Mouse (Mus musculus) neural tube, embryonic 10.5 days (tissue): Measurements from ENCODE around the gene Catip.

ENCODE experiments used
- DNase-seq: peaks from one replicate; pipeline ENCODE4 v3.0.0-alpha.2; 2017; ENCODE audit warnings: low spot score; ENCODE audit errors: extremely low spot score

The Catip gene

DNA sequence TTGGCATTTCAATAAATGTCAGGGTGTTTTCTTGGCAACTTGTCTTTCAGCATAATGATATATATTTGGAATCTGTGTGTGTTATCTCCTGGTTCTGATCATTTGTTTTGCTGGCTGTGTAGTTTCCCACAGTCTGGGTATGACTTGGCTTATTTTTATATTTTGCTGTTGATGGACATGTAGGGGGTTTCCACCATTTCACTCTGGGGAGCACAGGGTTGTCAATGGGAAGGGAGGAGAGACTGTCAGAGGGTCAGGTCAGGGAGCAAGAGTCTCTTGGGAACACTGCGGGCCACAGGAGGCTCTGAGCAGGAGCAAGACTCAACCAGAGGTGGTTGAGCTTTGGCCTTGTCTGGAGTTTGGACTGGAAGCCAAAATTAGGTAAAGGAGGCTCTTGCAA, 19.6 kb upstream of the Catip start:
- no peak for DNase-seq

DNA sequence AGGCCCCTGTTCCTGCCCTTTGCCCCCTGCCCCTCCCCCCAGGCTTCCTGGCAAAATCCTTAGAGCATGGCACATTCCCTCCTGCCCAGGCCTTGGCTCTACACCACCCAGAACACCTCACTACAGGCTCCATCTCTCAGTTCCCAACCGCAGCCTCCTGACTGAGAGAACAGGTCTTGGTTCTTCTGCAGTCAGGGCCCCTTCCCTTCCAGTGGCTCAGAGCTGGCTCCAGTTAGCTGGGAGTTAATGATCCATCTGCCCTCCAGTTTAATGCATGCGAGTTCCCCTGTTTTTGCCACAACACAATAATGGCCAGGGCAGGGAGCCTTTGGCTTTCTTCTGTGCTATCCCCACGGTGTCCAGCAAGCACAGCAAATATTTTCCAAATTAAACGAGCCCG, 18.7 kb upstream of the Catip start:
- DNase-seq: no peak

DNA sequence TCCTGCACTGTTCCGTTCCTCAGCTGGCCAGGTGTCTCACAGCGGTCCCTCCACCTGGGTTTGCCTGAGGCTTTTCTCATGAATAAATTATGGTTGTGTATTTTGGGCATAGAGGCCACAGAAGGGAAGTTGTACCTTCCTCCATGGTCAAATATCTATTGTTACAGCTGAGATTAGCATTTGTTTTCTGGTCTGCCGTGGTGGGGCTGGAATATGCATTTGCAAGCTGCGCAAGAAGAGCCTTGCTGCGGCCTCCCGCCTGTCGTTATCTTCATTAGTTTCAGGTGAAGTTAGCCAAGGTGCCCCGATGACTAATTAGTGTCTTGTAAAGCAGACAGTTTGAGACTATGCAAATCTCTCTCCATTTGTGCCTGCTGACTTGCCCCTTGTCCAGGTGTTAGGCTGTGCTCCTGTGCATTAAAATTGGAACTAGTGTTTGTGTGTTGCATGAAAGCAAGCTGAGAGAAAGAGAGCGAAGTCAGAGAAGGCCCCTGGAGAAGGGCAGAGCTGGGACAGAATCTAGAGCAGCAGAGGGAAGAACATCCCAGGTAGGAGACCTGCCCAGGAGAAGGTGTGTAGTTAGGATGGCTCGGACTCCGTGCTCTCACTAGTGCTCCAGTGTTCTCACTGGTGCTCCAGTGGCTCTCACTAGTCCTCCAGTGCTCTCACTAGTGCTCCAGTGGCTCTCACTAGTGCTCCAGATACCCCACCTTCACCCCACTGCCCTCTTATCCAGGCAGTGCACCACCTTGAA, 17.6 kb upstream of the Catip start:
- no peak for DNase-seq

DNA sequence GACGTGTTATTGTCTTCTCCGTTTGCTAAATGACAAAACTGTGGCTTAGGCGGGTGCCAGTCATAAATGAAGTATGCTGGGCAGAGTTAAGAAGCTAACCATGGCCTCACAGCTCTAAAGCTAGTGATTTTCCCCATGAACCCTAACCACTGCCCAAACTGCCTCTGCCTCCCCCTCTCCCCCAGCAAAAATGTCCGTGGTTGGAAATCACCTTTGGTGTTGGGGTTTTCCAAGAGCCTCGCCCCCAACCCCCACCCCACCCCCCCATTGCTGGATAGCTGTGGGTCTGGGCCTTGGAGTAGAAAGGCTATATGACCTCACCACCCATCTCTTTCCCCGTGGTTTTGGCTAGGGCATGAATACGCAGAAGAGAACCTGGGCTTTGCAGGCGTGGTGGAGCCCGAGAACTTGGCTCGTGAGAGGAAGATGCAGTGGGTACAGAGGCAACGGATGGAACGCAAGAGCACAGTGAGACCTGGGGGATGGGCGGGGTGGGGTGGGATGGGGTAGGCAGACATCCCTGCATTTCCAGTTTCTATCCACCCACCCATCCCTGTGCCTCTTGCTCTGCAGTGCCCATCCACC, 10.6 kb upstream of the Catip start:
- no peak for DNase-seq

DNA sequence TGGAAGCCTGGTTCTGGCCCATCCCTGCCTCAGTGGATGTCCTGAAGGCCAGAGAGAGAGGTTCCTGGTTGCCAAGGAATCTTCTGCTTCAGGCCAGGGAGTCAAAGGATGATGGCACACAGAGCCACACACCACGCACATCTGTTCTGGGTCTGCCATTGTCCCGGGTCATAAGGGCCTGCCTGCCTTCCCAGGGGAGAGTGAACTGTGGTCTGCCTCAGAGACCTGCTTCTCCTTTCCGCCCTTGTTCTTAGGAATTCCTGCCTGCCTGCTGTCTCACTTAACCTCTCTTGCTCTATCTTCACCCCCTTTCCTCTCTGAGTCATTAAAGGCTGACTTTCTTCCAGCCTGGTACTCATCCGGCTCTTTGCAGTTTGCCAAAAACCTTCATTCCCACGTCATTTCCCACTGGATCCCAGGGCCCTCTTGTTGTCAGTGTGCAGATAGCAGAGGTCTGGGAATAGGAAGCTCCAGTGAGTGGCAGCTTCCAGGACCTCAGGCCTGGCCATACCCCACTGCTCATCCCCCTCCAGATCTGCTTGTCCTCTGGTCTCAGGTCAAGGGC, 9.3 kb upstream of the Catip start:
- no peak for DNase-seq

DNA sequence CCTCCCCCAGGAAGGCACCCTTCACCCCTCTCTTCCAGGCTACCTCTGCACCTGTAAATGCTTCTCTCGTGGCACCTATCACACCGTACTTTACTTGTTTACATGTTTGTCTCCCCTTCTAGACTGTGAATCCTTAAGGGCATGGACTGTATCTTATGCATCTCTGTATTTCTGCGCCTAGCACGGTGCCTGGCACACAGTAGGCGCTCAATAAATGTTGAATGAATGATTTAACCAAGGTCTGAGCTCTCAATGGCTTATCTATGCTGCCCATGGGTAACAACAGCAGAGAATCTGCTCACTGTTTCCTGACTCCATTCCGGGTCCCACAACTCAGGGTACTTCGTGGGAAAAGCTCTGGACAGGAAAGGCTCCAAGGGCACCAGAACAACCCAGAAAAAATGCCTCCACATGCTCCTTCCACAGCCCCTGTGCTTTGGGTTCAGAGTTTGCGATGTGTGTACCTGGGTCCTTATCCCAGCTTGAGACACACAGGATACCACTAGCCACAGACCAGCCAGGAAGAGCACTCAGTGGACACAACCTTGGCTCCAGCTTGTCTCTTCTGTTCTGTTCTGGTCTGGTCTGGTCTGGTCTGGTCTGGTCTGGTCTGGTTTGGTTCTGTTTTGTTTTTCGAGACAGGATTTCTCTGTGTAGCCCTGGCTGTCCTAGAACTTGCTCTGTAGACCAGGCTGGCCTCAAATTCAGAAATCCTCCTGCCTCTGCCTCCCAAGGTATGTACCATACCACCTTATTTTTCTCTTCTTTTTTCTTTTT, 8.3 kb upstream of the Catip start:
- DNase-seq: no peak

DNA sequence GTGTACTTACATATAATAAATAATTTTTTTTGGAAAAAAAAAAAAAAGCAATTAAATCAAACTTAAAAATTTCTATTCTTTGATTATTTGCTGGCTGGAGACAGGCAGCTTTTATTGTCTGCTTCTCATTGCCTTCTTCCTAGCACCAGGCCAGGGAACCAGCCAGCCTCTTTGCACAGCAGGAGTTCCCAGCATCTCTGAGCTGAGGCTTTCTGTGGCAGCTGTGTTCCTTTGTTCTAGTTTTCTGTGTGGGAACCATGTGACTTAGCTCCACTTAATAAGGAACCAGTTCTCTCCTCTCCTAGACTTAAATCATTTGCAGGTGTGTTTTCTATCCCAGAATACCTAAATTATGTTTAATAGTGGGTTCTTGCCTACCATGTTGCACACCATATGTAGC, 4.4 kb upstream of the Catip start:
- no peak for DNase-seq

DNA sequence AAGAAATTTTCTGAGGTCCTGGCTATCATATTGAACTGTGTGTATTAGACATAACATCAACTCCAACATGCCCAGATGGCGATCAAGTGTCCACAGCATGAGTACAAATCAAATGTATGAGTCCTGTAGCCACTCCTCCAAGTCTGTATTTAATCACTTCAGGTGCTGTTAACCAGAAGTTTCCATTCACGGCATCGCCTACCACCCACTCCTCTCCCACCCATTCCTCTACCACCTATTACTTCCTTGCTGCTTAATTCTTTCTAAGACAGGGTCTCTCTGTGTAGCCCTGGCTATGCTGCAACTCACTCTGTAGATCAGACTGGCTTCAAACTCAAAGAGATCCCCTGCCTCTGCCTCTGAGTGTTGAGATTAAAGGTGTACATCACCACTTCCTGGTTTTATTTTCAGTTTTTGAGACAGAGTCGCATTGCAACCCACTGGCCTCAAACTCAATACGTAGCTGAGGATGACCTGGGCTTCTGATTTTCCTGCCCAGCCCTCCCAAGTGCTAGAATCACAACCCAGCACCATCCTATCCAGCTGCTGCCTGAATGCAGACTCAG, 1.9 kb upstream of the Catip start:
- no peak for DNase-seq

DNA sequence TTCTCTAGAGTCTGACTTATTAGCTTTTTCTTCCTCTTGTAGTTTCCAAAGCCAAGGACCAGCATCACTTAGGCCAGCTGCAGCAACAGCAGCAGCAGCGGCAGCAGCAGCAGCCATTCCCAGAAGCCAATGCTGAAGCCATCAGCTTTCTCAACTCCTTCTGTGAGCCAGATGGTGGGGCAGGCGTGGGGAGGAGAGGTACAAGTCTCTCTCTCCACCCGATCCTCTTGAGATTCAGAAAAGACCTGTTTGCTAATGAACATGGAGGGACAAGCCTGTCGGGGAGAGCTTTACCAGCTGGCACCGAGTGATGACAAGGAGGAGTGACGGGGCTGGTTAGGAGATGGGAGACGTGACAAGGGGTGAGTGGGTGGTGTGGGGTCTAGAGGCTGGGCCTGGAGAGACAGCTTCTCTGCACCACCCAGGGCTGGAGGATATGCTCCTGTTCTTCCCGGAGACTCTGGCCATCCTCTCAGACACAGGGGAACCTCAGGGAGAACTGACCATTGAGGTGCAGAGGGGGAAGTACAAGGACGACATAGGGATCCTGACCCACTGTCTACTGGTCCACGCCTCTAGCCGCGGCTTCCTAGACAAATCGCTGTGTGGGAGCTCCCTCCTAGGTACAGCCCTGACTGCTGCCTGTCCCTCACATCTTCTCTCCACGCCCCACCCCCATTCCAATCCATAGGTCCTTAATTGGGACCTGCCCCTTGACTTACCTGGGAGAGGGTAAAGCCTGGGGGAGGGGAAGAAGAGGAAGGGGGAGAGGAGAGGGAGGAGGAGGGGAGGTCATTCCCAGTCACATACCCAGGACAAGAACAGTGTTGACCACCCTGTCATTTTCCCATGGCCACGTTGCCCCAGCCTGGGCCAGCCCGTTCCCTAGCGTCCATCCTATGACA, 669 bp downstream of the Catip start:
- no peak for DNase-seq

DNA sequence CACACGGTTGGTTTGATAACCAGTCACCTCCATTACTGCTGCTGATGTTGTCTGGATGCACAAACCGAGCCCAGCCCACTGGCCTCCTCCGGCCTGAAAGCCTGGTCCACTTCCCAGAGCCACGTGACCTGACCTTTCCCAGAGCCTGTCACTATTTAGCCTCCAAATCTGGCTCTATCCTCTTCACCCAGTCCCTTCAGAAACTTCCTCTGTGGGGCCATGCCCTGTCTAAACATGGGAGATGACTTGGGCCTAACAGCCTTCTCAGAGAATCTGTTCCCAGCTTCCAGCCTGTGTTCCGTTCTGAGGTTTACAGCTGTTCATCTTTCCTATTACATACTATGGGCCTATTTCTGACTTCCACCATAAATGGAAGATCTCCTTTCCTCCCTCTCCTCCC, 1.5 kb downstream of the Catip start:
- DNase-seq: no peak

DNA sequence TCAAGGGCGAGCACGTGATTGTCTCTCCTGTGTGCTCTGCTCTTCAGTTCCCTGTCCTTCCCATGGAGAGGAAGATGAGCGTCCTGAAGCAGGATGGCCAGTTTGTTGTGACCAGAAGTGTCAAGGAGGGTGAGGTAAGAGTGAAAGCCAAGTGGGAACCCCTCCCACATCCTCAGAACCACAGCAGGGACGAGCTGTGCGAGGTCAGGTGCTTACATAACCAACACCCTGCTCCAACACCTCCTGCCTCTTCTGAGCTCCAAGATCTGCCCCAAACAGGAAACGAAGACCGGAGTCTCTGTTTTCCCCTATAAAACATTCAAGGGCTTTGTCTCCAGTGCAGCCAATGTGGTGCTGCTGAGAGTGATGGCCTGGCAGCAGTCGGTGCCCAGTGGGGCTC, 2.4 kb downstream of the Catip start:
- no peak for DNase-seq

DNA sequence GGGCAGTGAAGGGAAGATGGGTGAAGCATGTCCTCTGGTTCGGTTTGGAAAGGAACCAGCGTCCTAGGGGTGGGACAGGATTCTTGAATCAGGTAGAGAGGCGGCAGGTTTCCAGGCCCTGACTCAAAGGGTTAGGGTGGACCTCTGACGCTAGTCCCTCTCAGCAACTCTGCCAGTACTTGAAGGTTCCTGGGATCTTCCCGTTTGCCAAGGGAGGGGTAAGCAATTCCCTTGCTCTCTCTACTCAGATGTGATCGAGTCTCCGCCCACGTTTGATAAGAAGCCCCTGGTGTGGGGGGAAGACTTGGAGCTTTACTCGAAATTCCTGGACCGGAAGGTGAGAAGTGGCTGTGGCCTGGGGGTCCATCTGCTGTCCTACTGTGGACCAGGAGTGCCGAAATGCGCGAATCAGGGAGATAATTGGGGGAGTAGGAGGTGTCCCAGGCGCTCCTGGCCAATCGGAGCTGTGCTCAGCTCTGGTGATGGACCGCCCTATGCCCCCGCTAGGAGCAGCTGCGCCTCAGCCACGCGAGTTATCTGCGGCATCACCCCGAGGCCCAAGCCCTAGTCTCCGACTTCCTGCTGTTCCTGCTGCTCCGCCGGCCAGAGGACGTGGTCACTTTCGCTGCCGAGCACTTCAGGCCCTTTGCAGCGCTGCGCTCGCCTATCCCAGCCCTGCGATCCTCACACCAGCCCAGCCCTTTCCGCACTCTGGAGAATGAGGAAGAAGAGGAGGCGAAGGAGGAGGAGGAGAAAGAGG, 6.2 kb downstream of the Catip start:
- DNase-seq: peak; percentile 43

DNA sequence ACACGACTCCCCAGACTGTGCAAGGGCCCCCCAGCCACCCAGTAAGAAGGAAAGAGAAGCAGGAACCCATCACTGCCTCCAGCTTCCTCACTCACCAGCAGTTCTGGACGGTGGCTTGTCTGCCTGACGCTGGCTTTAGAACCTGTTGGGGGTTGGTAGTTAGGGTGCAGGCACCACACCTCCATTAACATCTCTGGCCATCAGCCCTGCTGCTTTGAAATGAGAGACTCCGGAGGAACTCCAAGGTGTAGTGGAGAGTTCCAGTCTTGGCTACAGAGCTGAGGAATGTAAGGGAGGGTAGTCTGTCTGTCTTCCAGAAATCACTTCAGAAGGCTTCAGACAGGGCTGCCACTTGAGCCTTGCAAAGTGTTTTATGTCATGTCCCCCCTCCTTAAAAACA, 8.1 kb downstream of the Catip start:
- DNase-seq: no peak

DNA sequence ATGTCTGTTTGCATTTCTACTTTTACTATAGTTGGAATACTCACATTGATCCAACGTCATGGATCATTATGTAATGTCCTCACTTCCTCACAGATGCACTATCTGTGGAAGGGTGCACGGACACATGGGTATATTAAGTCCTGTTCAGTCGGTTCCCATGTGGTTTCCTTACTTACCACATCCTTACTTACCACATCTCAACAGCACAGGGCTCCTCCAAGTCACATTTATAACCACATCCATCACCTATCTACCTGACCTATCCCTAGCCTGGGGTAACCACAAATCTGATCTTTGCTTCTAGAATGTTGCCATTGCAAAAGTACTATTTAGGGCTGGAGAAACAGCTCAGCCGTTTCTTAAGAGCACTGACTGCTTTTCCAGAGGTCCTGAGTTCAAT, 11.5 kb downstream of the Catip start:
- no peak for DNase-seq

DNA sequence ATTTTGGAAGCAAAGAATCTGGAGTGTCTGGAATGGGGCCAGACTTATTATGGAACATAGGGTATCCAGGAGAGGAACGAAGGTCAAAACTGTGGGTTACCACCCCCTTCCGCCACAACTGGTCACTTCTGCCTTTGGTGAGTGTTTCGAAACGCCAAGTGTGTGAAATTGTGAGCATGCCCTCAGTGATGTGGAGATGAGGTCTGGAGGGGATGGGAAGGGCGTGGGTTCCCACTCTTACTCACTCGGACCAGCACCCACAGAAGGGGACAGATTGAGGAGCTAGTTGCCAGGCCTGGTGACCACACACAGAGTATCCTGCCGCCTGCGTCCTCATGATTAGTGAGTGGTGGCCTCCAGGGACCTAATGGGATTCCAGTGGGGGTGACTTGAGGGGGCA, 13.1 kb downstream of the Catip start, which contains the start of gene Slc11a1:
Gene Slc11a1 (plus strand): TSS at position 216 of the 400 bp plus-strand sequence.
- no peak for DNase-seq

DNA sequence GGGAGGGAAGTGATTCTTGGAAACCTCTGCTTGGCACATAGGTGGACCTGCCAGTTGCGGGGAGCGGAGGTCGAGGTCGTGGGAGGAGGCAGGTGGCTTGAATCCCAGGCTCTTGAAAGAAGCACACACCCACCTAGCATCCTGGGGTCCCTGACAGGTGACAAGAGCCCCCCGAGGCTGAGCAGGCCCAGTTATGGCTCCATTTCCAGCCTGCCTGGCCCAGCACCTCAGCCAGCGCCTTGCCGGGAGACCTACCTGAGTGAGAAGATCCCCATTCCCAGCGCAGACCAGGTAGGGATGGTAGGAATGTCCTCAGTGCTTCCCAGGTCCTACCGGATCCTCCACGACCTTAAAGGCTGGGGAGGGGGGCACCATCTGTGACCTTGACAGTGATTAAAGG, 13.7 kb downstream of the Catip start:
- DNase-seq: no peak

DNA sequence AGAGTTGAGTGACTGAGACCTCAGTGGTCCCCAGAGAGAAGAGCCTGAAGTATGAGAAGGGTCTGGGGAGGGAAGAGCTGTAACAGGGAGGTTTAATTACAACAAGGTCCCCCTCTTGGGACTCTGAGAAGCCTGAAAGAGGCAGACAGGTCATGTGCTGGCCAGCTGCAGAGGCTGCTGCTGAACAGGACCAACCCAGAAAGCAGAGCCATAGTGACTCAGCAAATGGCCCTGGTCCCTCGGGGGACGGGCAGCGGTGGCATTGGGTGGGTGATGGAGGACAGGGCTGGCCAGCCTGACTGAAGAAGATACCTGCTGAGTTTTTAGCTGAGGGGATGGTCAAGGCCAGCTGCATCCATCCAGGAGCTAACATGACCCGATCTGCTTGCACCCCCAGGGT, 14.5 kb downstream of the Catip start:
- DNase-seq: no peak

DNA sequence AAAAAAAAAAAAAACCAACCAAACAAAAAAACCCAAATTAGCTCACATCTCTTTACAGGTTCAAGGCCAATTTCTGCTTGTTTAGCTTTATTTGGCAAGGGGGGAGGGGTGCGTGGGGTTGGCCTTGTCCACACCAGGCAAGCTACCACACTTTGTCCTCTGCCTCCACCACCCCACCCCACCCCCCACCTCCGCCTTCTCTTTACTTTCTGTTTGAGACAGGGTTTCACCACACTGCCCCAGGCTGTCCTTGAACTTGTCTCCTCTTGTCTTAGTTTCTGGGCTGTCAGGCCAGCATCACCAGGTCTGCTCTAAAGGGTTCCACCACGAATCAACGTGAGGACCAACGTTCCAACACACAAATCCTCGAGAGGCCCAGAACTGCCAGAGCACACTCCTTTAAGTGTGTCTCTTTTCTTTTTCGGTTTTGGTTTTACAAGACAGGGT, 17.2 kb downstream of the Catip start:
- DNase-seq: no peak

DNA sequence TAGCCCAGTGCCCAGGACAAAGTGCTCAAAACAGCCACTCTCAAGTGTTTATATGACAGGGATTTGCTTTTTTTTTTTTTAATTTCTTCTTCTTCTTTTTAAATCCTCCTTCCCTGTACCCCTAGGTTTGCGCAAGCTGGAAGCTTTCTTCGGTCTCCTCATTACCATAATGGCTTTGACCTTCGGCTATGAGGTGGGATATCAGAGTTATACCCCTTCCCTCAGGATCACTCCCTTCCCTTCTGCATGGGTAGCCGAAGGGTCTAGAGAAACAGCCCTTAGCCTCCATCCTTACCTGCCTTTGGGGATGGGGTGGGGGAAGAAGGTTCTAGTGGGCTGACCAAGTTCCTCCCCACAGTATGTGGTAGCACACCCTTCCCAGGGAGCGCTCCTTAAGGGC, 18.6 kb downstream of the Catip start:
- no peak for DNase-seq

DNA sequence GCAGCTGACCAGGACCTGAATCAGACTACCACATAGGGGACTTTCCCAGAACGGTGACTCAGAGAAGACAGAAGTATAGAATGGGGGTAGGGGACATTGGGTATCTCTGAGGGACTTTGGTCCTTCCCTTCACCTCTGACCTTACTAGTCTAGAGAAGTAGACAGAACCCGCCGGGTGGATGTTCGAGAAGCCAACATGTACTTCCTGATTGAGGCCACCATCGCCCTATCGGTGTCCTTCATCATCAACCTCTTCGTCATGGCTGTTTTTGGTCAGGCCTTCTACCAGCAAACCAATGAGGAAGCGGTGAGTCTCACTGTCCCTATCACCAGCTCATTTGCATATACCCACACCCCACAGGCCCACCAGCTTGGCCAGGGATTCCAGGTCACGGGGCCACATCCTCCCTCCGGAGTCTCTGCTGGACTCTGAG, 19.7 kb downstream of the Catip start:
- no peak for DNase-seq
